Mouse (Mus musculus): Measurements from ENCODE around the gene Meioc.

Meioc gene

DNA sequence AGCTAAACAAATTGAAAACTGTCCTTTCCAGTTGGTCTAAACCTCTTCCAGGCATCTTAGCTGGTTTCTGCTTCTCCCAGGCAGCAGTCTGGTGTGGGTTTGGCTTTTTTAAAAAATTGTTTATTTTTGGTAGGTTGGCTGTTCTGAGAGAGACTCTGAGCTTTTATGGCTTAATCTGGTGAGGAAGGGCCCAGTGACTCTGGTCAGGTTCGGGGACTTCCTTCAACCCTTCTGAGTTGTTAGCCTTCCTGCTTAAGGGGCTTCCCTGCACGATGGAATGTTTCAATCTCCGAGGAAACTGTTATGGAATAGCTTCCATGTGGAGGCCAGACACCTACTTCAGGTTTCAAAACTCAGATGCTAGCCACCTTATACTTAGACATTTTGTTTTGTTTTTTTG, at the start of gene Meioc:
Gene Meioc (plus strand): TSS at position 301 of the 400 bp plus-strand sequence.
- DNase-seq = no peak

- no peak for DNase-seq
Observed at GRCm38 (mm10) chr11:102619449-102619848, 44.1 kb upstream of the Meioc start.

GRCm38 (mm10) chr11:102623876-102624789, 39.4 kb upstream of the Meioc start:
- DNase-seq = no peak

GRCm38 (mm10) chr11:102624888-102625407, 38.6 kb upstream of the Meioc start:
- DNase-seq = no peak

DNA sequence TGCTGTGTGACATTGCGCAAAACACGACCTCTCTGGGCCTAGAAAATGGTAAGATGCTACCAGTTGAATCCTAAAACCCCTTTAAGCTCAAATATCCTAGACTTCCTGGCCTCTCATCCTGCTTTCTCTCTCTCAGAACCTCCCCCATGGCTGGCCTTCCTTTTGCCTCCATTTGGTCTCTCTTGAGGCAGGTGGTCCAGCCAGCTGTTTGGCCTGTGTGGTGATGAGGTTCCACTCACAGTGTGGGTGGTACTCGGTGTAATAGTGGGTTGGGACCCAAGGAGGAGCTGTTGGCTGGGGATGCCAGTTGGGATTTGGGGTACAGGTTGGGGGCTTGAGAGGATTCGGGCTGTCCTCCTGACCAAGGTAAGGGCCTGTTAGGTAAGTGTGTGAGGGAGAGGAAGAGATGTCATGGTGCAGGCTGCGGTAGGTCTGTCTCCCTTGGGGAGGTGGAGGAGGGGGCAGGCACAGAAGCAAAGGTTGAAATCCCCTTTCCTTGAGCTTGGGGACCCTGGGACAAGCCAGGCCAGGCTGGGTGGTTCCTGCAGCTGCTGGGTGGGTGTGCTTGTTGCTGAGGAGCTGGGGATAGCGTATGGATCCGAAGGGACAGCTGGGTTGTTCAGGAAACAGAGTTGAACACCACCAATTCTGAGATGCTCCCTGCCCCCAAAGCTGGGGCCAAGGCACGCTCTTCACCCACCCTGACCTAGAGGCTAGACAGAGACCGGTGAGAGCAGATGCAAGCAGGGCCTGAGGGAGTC, 36.2 kb upstream of the Meioc start:
- DNase-seq = no peak

DNA sequence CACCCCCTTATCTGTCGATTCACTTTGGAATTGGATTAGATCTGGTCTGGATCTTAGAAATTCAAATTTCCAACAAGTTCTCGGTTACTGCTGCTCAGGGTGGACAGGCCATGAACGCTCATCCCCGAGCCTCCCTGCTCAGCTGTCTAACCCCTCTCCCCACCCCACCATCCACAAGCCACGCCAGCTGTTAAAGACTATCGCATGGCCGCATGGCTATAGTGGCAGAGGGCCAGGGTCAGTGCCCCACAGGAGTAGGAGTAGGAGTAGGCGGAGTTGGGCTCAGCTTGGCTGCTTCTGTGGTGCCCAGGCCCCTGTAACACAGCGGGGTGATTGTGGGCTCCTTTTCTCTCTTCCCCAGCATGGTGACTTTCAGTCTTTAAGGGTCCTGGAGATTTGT, 35.0 kb upstream of the Meioc start:
- no peak for DNase-seq

DNA sequence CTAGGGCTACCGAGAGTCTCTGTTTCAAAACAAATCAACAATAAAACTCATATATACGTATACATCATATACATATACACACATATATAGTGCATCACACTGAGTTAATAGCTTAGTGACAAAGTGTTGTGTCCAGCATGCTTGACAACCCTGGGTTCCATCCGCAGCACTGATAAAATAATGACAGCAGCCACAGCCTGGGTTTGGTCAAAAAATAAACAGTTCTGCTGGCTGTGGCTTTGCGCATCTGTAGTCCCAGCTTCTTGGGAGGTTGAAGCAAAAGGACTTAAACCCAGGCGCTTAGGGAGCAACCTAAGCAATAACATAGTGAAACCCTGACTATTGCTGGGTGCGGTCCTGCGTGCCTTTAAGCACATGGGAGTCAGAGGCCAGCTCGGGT, 34.1 kb upstream of the Meioc start:
- DNase-seq = no peak

- DNase-seq = no peak
Observed at GRCm38 (mm10) chr11:102630731-102631130, 32.8 kb upstream of the Meioc start.

GRCm38 (mm10) chr11:102631203-102631602, 32.3 kb upstream of the Meioc start:
- DNase-seq = no peak

DNA sequence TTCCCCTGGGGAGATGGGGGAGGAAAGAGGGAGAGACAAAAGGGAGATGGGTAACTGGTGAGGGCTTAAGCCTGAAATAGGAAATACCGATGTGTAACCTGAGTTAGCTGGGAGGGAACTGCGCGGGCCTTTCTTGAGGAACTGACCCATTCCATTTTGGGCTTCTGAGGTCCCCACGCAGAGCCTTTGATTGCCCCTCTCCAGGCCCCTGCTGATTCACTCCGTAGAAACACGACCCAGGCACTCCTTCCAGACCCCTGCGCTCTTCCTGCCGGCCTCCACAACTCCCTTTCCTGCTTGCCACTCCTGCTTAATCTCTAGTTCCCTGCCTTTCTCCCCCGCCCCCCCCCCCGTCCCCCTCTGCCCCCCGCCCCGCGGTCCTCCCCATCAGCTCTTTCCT, 30.8 kb upstream of the Meioc start:
- no peak for DNase-seq

DNA sequence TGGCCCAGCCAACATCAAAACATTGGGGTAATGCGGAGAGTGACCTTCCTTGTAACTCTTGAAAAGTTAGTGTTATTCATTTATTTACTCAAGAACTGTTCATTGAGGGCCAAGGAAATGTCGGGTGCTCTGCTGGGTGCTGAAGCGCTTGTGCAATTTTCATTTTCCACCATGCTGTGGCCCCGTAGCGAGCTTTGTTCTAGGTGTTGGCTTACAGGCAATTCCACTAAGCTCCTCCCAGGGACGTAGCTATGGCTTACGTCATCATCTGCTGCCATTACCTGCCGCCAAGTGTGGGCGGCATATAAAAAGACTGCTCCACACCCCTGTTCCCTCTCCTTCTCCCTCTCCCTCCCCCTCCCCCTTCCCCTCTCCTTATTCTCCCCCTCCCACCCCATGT, 30.1 kb upstream of the Meioc start:
- no peak for DNase-seq

- DNase-seq = no peak
Observed at GRCm38 (mm10) chr11:102636887-102637286, 26.6 kb upstream of the Meioc start.

- DNase-seq = no peak
Observed at GRCm38 (mm10) chr11:102643891-102644382, 19.6 kb upstream of the Meioc start.

DNA sequence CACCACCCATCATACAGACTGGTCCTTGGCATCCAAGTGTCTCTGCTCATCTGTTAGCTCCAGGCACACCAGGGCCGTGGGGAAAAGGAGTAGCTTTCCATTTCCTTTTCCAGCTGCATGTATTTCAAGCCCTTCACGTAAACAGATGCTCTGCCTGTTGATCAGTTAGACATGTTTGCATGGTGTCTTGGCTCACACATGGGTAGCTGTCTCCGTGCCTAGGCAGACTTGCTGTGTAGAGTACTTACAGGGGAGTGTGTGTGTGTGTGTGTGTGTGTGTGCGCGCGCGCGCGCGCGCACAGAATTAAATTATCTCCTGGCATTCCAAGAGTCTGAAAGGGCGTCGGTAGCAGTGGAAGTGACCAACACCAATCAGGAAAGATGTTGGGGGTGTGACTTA, 17.3 kb upstream of the Meioc start:
- no peak for DNase-seq

- DNase-seq = no peak
Observed at GRCm38 (mm10) chr11:102647885-102648284, 15.6 kb upstream of the Meioc start.

DNA sequence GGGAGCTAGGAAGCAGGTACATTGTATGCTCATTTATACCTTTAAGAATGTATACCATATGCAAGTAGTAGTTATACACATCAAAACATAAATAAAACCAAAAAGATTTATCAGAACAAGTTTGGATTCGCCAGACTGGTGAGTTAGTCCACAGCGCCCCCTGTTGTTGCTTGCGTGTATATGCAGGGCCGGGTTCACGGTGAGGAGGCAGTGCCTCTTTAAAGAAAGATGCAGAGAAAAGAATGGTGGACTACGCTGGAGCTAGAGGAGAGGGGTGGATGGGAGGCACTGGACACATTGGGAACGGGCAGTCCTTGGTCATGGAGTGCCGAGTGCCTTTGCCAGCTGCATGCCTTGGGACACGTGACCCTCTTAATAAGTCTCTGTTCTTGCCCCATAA, 12.1 kb upstream of the Meioc start:
- peak; percentile 43 for DNase-seq

GRCm38 (mm10) chr11:102652844-102653243, 10.7 kb upstream of the Meioc start:
- DNase-seq = no peak

- no peak for DNase-seq
Observed at GRCm38 (mm10) chr11:102655888-102656287, 7.6 kb upstream of the Meioc start.

DNA sequence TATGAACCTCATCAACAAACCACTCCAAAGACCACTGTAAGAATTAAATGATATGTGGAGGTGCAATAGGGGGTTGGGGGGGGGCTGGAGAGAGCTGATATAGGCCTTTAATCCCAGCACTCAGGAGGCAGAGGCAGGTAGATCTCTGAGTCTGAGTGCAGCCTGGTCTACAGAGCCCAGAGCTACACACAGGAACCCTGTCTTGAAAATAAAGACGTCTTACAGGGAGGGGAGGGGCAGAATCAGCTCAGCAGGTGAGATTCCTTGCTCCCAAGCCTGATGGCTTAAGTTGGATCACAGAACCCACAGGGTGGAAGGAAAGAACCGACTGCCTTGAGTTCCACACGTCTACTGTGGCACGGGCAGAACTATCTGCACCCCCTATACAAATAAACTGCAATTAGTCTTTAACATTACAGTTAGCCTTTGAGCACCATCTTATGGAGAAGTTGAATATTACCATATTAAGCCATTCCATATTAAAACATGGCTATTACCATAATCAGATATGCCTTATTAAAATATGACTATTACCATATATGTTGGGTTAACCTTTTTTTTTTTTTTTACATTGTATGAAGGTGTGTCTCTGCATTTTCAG, 7.1 kb upstream of the Meioc start:
- DNase-seq = no peak

DNA sequence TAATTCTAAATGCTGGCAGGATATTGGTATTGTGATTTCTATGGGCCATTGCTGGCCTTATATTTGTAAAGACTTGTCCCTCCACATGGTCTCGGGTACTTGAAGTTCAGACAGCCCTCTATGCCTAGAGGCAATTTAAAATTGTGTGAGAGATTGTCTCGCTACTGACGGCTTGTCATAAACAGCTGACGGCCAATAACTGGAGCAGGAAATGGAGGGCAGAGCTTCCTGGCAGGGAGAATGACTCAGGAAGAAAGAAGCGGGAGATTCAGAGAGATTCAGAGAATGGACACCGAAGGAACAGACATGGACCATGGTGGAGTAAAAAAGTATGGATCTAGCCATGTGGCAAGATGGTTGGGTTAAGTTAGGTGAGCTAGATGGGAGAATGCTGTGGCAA, 6.6 kb upstream of the Meioc start:
- no peak for DNase-seq

GRCm38 (mm10) chr11:102665151-102665550, 1.6 kb downstream of the Meioc start:
- DNase-seq = no peak

DNA sequence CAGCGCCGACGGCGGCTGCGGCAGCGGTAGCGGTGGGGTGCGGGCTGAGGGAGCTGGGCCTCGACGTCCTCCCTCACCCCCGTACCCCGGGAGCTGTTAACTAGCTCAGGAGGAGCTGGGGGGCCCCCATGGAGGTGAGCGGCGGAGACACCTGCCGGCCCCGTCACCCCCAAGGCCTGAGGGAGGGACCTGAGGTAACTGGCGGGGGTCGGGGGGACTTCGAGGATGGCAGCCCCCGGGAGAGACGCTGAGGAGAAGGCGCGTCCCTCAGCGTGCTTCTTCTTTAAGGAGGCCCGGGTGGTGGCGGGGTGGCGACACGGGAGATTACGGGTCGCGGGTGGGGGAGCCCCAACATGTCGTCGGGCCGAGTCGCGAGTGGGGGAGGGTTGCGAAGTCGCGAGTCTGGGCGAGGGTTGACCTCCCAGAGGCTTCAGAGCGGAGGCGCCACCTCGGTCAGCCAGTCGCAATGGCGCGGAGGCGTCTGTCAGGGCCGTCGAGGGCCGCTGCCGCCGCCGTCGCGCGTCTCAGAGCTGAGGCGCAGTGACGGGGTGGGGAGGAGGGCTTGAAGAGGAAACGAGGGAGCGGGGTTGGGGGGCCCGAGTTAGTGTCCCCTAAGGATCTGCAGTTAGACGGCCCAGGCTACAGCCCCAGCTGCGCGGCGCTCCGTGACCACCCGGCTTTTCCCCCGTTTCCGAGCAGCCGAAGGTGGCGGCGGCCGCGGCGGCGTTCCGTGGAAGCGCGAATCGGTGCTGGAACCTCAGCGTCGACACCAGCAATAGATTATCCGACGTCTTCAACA, 2.3 kb downstream of the Meioc start:
- no peak for DNase-seq

All from cerebellum, adult 11 months (tissue).